Mouse (Mus musculus): ENCODE measurements at regions not wholly inside any gene's neighbourhood (a gene's known extent, or its start where the extent isn't known, plus 50 kb on each side); places are given as distances from the start of the nearest gene placed in this dataset.
"Not testable (repeated sequence)": the region's sequence is repeated elsewhere in the genome, so short reads cannot be mapped to it uniquely, and the experiment has no call there.

GRCm38 (mm10) chr17:6853641-6854040 is 71.1 kb upstream of the Ezr start:
- no peak for DNase-seq (ENCODE audit: low read depth)

DNA sequence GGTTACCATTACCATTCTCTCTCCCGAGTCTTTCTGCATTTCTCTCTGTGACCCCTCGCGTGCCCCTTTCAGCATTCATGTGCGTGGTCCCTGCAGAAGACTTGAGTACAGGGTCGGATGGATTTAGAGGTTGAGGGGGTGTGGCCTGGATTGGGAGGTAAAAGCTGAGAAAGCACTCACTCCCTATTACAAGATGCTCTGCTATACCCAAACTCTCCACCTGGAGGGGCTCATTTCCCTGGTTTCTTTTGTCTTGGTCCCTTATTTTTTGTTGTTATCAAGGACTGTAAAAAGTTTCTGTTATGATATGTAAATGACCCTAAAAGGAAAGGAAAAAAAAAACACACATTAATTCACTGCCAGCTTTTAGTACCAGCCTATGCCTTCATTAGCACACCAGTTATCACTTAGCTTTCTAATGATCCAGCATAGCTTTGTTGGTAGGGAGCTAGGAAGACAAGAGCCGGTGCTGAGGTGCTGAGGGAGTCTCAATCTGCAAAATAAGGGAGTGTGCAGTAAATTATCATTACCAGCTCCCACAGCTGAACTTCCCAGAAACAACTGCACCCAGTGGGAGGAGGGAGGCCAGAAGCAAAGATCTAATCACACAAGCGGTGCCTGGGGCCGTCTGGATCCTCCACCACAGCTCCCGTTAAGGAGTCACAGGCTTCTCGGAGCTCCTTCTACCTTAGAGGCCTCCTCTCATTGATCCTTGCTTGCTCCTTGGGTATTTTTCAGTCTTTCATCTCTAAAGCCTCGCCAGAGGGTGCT is 69.8 kb upstream of the Ezr start:
- DNase-seq (ENCODE audit: low read depth), result peak; percentile 55

GRCm38 (mm10) chr17:6850513-6850912 is 67.9 kb upstream of the Ezr start:
- DNase-seq (ENCODE audit: low read depth), result no peak

DNA sequence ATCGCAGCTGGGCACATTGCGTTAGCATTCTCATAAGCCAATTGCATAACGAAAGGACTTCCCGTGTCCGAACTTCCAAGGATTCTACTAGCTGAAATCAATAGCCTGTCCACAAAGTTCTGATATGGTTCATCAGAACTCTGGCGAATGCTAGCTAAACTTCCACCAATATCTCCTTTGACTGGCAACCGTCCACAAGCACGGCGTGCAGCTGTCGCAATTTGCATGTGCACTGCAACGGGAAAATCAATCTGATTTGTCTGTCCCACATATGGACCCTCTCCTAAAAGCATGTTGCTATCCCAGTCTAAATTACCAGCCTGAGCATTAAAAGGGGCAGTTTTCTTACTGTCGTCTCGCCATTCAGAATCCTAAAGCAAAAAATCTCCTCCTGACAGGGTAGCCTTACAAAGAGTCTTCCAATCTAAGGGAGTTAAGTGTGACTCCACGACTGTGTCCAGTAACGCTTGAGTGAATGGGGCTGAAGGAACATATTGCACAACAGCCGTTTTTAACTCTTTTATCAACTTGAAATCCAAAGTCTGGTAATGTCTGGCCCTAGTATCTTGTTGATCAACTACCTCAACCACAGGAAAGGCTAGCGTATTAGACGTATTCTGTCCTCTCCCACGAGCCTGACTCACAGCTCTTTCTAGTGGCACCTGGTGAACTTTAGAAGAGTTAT is 59.3 kb upstream of the Ezr start:
- not testable (repeated sequence) for DNase-seq (ENCODE audit: low read depth)

DNA sequence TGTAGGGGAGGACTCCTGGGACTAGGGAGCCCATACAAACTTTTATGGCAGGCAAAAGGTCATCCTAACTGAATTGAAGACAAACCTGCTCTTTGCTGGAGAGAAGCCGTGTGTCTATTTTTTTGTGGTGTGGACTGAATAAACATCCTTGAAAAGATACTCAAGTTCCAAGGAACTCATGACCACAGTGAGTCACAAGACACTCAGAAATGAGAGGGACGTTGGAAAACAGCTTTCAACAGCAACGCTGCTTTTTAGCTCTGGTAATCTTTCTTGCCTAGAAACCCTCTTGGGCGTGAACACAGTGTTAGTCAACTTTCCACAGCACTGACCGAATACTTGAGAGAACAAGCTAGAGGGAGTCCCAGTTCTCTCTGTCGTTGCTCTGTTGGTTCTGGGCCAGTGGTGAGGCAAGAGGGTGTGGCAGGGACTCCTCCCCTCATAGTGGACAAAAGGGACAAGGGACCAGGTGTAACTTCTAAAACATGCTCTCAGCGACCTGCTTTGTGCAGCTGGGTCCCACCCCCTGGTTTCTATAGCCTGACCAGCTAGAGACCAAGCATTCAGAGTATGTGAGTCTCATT is 52.8 kb upstream of the Ezr start:
- DNase-seq (ENCODE audit: low read depth), result no peak

Data from c-Kit-positive CD71-positive TER-119-negative erythroid progenitor cells, embryonic 14.5 days (primary cell).